8 mouse cellular contexts compared by ENCODE assay signal in genomic region chr12:86158689-86159483, GRCm38 (mm10).
DNase-seq lines count a peak whose midpoint lies in the region; ATAC-seq lines count a peak whose summit lies in the region.

No protein-coding gene starts in this region.

- peaks cover 17% of the 10 kb centered on the region for H3K36me3 ChIP-seq in midbrain, embryonic 10.5 days
- no peaks in the 10 kb centered on the region for H3K36me3 ChIP-seq in midbrain, embryonic 16.5 days (ENCODE audit: control insufficient read depth, insufficient read depth, low read length)

- H3K9ac ChIP-seq in midbrain, embryonic 16.5 days (ENCODE audit: low read depth, low read length), result no peak overlapping the region

- peaks cover 52% of the 10 kb centered on the region for H3K4me1 ChIP-seq in midbrain, embryonic 10.5 days
- H3K4me1 ChIP-seq in midbrain, embryonic 16.5 days (ENCODE audit: control insufficient read depth, insufficient read depth, low read length), result peaks cover 8% of the 10 kb centered on the region; the same call in 1 of the 2 replicates

- intact Hi-C loops in heart, postnatal 10 days (cut with DNase I), result no loop called here
- intact Hi-C loops in left cerebral cortex, postnatal 25 days (cut with DNase I), result no loop called here

- ATAC-seq in midbrain, embryonic 16.5 days, result no peak
- ATAC-seq in frontal cortex, adult (ENCODE audit: low TSS enrichment), result peak; percentile 66

- H3K4me3 ChIP-seq in midbrain, embryonic 10.5 days, result no peak overlapping the region
- H3K4me3 ChIP-seq in midbrain, embryonic 16.5 days (ENCODE audit: low read depth, low read length), result no peak overlapping the region

- peak overlapping the region; percentile 56 for H3K27ac ChIP-seq in midbrain, embryonic 10.5 days (replicated peaks)
- no peak overlapping the region for H3K27ac ChIP-seq in midbrain, embryonic 16.5 days (ENCODE audit: low read length)

- H3K9me3 ChIP-seq in midbrain, embryonic 10.5 days (replicated peaks), result peaks cover 10% of the 10 kb centered on the region
- no peaks in the 10 kb centered on the region for H3K9me3 ChIP-seq in midbrain, embryonic 16.5 days (replicated peaks; ENCODE audit: control insufficient read depth, low read length, poor library complexity, severe bottlenecking)

- DNase-seq in midbrain, embryonic 10.5 days (ENCODE audit: low spot score), result no peak
- DNase-seq in heart, postnatal 10 days, result peak; percentile 81 to 85
- DNase-seq in left cerebral cortex, postnatal 25 days (ENCODE audit: low spot score in 2 of 2), result peak; percentile 46 to 69
- DNase-seq in spleen, adult 12 weeks (ENCODE audit: low spot score), result no peak
- DNase-seq in B cell, adult 2 months, result no peak
- DNase-seq in thymus, postnatal 10 days (ENCODE audit: low spot score in 2 of 2), result no peak

- WGBS in midbrain, embryonic 10.5 days, result 88% methylated on average over 20 of the region's 20 CpGs
- WGBS in midbrain, embryonic 16.5 days, result 67% methylated on average over 20 of the region's 20 CpGs

- no peak overlapping the region for H3K4me2 ChIP-seq in midbrain, embryonic 16.5 days (ENCODE audit: low read length)

- H3K27me3 ChIP-seq in midbrain, embryonic 10.5 days (ENCODE audit: low read depth, poor library complexity, severe bottlenecking), result peaks cover 8% of the 10 kb centered on the region; the same call in 1 of the 2 replicates
- no peaks in the 10 kb centered on the region for H3K27me3 ChIP-seq in midbrain, embryonic 16.5 days (ENCODE audit: control insufficient read depth, insufficient read depth, low read depth, low read length)

Comparison
In these comparisons a context has a peak if more than half of its experiments do, and no peak if none do; other contexts are left out.
1. DNase-seq: peak in heart, postnatal 10 days (2 of 2) and left cerebral cortex, postnatal 25 days (2 of 2); none in midbrain, embryonic 10.5 days (single experiment), spleen, adult 12 weeks (single experiment), B cell, adult 2 months (0 of 2) and thymus, postnatal 10 days (0 of 2).